34 mouse cellular contexts compared by ENCODE assay signal in the genomic region with DNA sequence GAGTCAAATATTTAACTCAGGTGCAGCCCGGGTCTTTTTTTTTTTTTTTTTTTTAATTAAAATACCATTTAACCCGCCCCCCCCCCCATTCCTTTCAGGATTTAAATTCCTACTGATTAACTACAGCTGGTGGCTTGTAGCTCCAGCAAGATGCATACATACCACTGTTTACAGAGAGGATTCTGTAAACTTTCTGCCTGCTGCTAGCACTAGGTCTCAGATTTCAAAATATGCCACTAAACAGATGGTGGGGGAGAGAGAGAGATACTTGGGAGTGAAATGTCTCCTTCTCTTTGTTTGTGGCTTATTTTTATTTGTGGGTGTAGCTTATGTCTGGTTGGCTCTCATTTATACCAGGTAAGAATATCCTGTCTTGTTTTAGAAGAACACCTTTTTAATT.
DNase-seq lines count a peak whose midpoint lies in the region; ATAC-seq and TF ChIP-seq lines count a peak whose summit lies in the region.
"Had no signal": no experiment of that assay in that cellular context is flagged by ENCODE, and none has a peak within 500 bp of the region (broad histone marks: within the 10 kb centered on the region; RNA-seq: fewer than 3 reads in every experiment).

No protein-coding gene starts in this region.

- TF ChIP-seq POLR2A in lung, adult 2 months (IDR thresholded peaks at IDR 0.05; ENCODE audit: borderline replicate concordance, extremely low read depth, low read depth, low read length), result no peak

- no peaks in the 10 kb centered on the region for H3K9me3 ChIP-seq in forebrain, embryonic 14.5 days (replicated peaks; ENCODE audit: control insufficient read depth, low read length)
- no peaks in the 10 kb centered on the region for H3K9me3 ChIP-seq in forebrain, embryonic 11.5 days (ENCODE audit: control insufficient read depth, low read length)
- H3K9me3 ChIP-seq in lung, embryonic 14.5 days (ENCODE audit: low read depth, low read length), result no peaks in the 10 kb centered on the region
- H3K9me3 ChIP-seq in embryonic facial prominence, embryonic 13.5 days, result no peaks in the 10 kb centered on the region
- H3K9me3 ChIP-seq: heart, embryonic 10.5 days; heart, embryonic 15.5 days; hindbrain, embryonic 12.5 days; intestine, embryonic 15.5 days; limb, embryonic 12.5 days; liver, embryonic 12.5 days; megakaryocyte, embryonic 14.5 days; midbrain, embryonic 12.5 days; neural tube, embryonic 12.5 days had no signal

- no peaks in the 10 kb centered on the region for H3K36me3 ChIP-seq in forebrain, embryonic 14.5 days (ENCODE audit: control insufficient read depth, insufficient read depth, low read length)
- H3K36me3 ChIP-seq in forebrain, embryonic 11.5 days (ENCODE audit: control insufficient read depth, insufficient read depth, low read length), result no peaks in the 10 kb centered on the region
- no peaks in the 10 kb centered on the region for H3K36me3 ChIP-seq in lung, embryonic 14.5 days (ENCODE audit: insufficient read depth)
- H3K36me3 ChIP-seq in embryonic facial prominence, embryonic 13.5 days, result no peaks in the 10 kb centered on the region
- H3K36me3 ChIP-seq: heart, embryonic 10.5 days; heart, embryonic 15.5 days; hindbrain, embryonic 12.5 days; intestine, embryonic 15.5 days; limb, embryonic 12.5 days; liver, embryonic 12.5 days; midbrain, embryonic 12.5 days; neural tube, embryonic 12.5 days had no signal

- DNase-seq in forebrain, embryonic 14.5 days (ENCODE audit: low spot score), result peak; percentile 53
- no peak for DNase-seq in forebrain, embryonic 11.5 days (ENCODE audit: low spot score)
- peak; percentile 54 for DNase-seq in lung, embryonic 14.5 days
- no peak for DNase-seq in lung, adult 2 months
- peak; percentile 52 for DNase-seq in forelimb bud, embryonic 11.5 days (ENCODE audit: low read depth, low spot score)
- DNase-seq in heart, postnatal 10 days, result no peak
- no peak for DNase-seq in spleen, adult 18-20 months
- DNase-seq: adrenal gland, postnatal 25 days; cerebellum, adult 2 months; cerebellum, postnatal 14 days; gastrocnemius, postnatal 25 days; heart, adult 11 months; heart, postnatal 36 days; kidney, adult 2 months; kidney, postnatal 25 days; layer of hippocampus, postnatal 36 days; liver, postnatal 0 days; right cerebral cortex, adult 18-20 months; right cerebral cortex, postnatal 4 days; thymus, postnatal 4 days had no signal

- TF ChIP-seq CTCF in lung, embryonic 14.5 days (IDR thresholded peaks at IDR 0.05; ENCODE audit: low read depth), result no peak
- TF ChIP-seq CTCF in lung, adult 2 months (IDR thresholded peaks at IDR 0.05; ENCODE audit: insufficient read depth, low read length), result no peak

- H3K4me3 ChIP-seq in forebrain, embryonic 14.5 days (ENCODE audit: low read depth, low read length), result no peak overlapping the region
- H3K4me3 ChIP-seq in forebrain, embryonic 11.5 days (ENCODE audit: low read depth, low read length), result no peak overlapping the region
- no peak overlapping the region for H3K4me3 ChIP-seq in lung, embryonic 14.5 days (ENCODE audit: low read depth, low read length)
- no peak overlapping the region for H3K4me3 ChIP-seq in lung, adult 2 months (replicated peaks; ENCODE audit: extremely low read depth, low read depth, low read length)
- no peak overlapping the region for H3K4me3 ChIP-seq in embryonic facial prominence, embryonic 13.5 days
- H3K4me3 ChIP-seq: erythroblast, embryonic 14.5 days; heart, embryonic 10.5 days; heart, embryonic 15.5 days; hindbrain, embryonic 12.5 days; intestine, embryonic 15.5 days; limb, embryonic 12.5 days; liver, embryonic 12.5 days; midbrain, embryonic 12.5 days; myocyte; neural tube, embryonic 12.5 days had no signal

- 25% methylated on average over 2 of the region's 2 CpGs for WGBS in forebrain, embryonic 14.5 days
- WGBS in forebrain, embryonic 11.5 days, result 36% methylated on average over 2 of the region's 2 CpGs
- 12% methylated on average over 2 of the region's 2 CpGs for WGBS in lung, embryonic 14.5 days
- 25% methylated on average over 2 of the region's 2 CpGs for WGBS in lung, adult 2 months
- WGBS in embryonic facial prominence, embryonic 13.5 days, result 0% methylated on average over 2 of the region's 2 CpGs

- H3K4me1 ChIP-seq in forebrain, embryonic 14.5 days (ENCODE audit: control insufficient read depth, insufficient read depth, low read length), result peaks cover 4% of the 10 kb centered on the region; the same call in 1 of the 2 replicates
- 0 out of 2 replicates have a peak, but pooled peaks cover 2% of the 10 kb centered on the region for H3K4me1 ChIP-seq in forebrain, embryonic 11.5 days (replicated peaks; ENCODE audit: control insufficient read depth, insufficient read depth, low read length)
- H3K4me1 ChIP-seq in lung, embryonic 14.5 days (ENCODE audit: insufficient read depth), result peaks cover 8% of the 10 kb centered on the region; the same call in 1 of the 2 replicates
- H3K4me1 ChIP-seq in lung, adult 2 months (ENCODE audit: control insufficient read depth, insufficient read depth, low read length), result no peaks in the 10 kb centered on the region; the same call in 1 of the 2 replicates
- H3K4me1 ChIP-seq in embryonic facial prominence, embryonic 13.5 days, result peaks cover 54% of the 10 kb centered on the region

- ATAC-seq in forebrain, embryonic 14.5 days, result no peak
- ATAC-seq in forebrain, embryonic 11.5 days (replicated peaks; ENCODE audit: low FRiP score), result no peak
- ATAC-seq in lung, embryonic 14.5 days (ENCODE audit: insufficient read depth), result peak; percentile 71; the same call in 1 of the 2 replicates
- no peak for ATAC-seq in embryonic facial prominence, embryonic 13.5 days (ENCODE audit: insufficient number of reproducible peaks, insufficient read depth, low FRiP score, low TSS enrichment, low read depth)
- ATAC-seq: CD4-positive, CD25-positive, alpha-beta regulatory T cell, adult 4 months; hindbrain, postnatal 0 days; intestine, embryonic 15.5 days; liver, postnatal 0 days had no signal

- no peak overlapping the region for H3K9ac ChIP-seq in forebrain, embryonic 14.5 days (ENCODE audit: low read length)
- H3K9ac ChIP-seq in forebrain, embryonic 11.5 days (ENCODE audit: low read length), result no peak overlapping the region
- no peak overlapping the region for H3K9ac ChIP-seq in lung, embryonic 14.5 days
- no peak overlapping the region for H3K9ac ChIP-seq in embryonic facial prominence, embryonic 13.5 days
- H3K9ac ChIP-seq: heart, embryonic 15.5 days; hindbrain, embryonic 12.5 days; intestine, embryonic 15.5 days; limb, embryonic 12.5 days; liver, embryonic 12.5 days; liver, postnatal 0 days; midbrain, embryonic 12.5 days; neural tube, embryonic 12.5 days had no signal

- intact Hi-C loops in heart, postnatal 10 days (cut with DNase I), result no loop called here

- no peaks in the 10 kb centered on the region for H3K27me3 ChIP-seq in forebrain, embryonic 14.5 days (replicated peaks; ENCODE audit: control insufficient read depth, insufficient read depth, low read length)
- no peaks in the 10 kb centered on the region for H3K27me3 ChIP-seq in forebrain, embryonic 11.5 days (ENCODE audit: control insufficient read depth, insufficient read depth, low read length)
- H3K27me3 ChIP-seq in lung, embryonic 14.5 days (ENCODE audit: insufficient read depth, low read length), result no peaks in the 10 kb centered on the region
- no peaks in the 10 kb centered on the region; the same call in 1 of the 2 replicates for H3K27me3 ChIP-seq in embryonic facial prominence, embryonic 13.5 days
- H3K27me3 ChIP-seq: heart, embryonic 15.5 days; hindbrain, embryonic 12.5 days; intestine, embryonic 15.5 days; limb, embryonic 12.5 days; liver, embryonic 12.5 days; neural tube, embryonic 12.5 days had no signal

- no peak overlapping the region for H3K27ac ChIP-seq in forebrain, embryonic 14.5 days (ENCODE audit: low read depth, low read length)
- H3K27ac ChIP-seq in forebrain, embryonic 11.5 days (ENCODE audit: low read depth, low read length), result no peak overlapping the region
- no peak overlapping the region for H3K27ac ChIP-seq in lung, embryonic 14.5 days (ENCODE audit: low read depth)
- peak overlapping the region; percentile 57; the same call in 1 of the 2 replicates for H3K27ac ChIP-seq in embryonic facial prominence, embryonic 13.5 days
- H3K27ac ChIP-seq: heart, embryonic 15.5 days; hindbrain, embryonic 12.5 days; hindbrain, postnatal 0 days; intestine, embryonic 15.5 days; limb, embryonic 12.5 days; midbrain, embryonic 12.5 days; neural tube, embryonic 12.5 days had no signal

- H3K4me2 ChIP-seq in forebrain, embryonic 14.5 days (ENCODE audit: low read length), result no peak overlapping the region
- no peak overlapping the region for H3K4me2 ChIP-seq in forebrain, embryonic 11.5 days (ENCODE audit: low read depth, low read length, severe bottlenecking)
- no peak overlapping the region for H3K4me2 ChIP-seq in lung, embryonic 14.5 days
- H3K4me2 ChIP-seq in embryonic facial prominence, embryonic 13.5 days, result no peak overlapping the region
- H3K4me2 ChIP-seq: heart, embryonic 15.5 days; hindbrain, embryonic 12.5 days; intestine, embryonic 15.5 days; liver, embryonic 12.5 days; midbrain, embryonic 12.5 days; neural tube, embryonic 12.5 days had no signal

Comparison
In these comparisons a context has a peak if more than half of its experiments do, and no peak if none do; other contexts are left out.
1. DNase-seq: peak in forebrain, embryonic 14.5 days (single experiment), lung, embryonic 14.5 days (single experiment) and forelimb bud, embryonic 11.5 days (single experiment); none in forebrain, embryonic 11.5 days (single experiment), lung, adult 2 months (single experiment), heart, postnatal 10 days (0 of 2) and spleen, adult 18-20 months (0 of 2).